In genomic region chr9:108704591-108704990, GRCm38 (mm10) we compare ENCODE assay signal across 13 mouse cellular contexts. TPM values are rescaled to one million over a fixed set of nuclear protein-coding genes. Genes with fewer than 3 reads are reported as not detected.
DNase-seq lines count a peak whose midpoint lies in the region; ATAC-seq lines count a peak whose summit lies in the region.
"Had no signal": no experiment of that assay in that cellular context is flagged by ENCODE, and none has a peak within 500 bp of the region (broad histone marks: within the 10 kb centered on the region; RNA-seq: fewer than 3 reads in every experiment).

No protein-coding gene starts in this region.

- H3K27me3 ChIP-seq in limb, embryonic 15.5 days: no peaks in the 10 kb centered on the region
- no peaks in the 10 kb centered on the region for H3K27me3 ChIP-seq in limb, embryonic 10.5 days (ENCODE audit: low read depth, poor library complexity, severe bottlenecking)
- no peaks in the 10 kb centered on the region for H3K27me3 ChIP-seq in heart, embryonic 11.5 days (ENCODE audit: control insufficient read depth, insufficient read depth, low read length)
- H3K27me3 ChIP-seq in midbrain, embryonic 14.5 days (ENCODE audit: control insufficient read depth, insufficient read depth, low read length): no peaks in the 10 kb centered on the region
- H3K27me3 ChIP-seq: limb, embryonic 12.5 days; lung, embryonic 15.5 days had no signal

- DNase-seq in heart, adult 11 months: peak; percentile 90
- no peak for DNase-seq in heart, postnatal 25 days (ENCODE audit: low spot score)
- no peak for DNase-seq in limb, embryonic 10.5 days (ENCODE audit: low spot score)
- DNase-seq in skeletal muscle tissue, adult 2 months (ENCODE audit: low read depth, low spot score): peak; percentile 34
- DNase-seq in right cerebral cortex, postnatal 25 days: no peak
- no peak for DNase-seq in midbrain, embryonic 14.5 days
- DNase-seq: adrenal gland, adult 8-10 months; retina, postnatal 1 day had no signal

- H3K9me3 ChIP-seq in limb, embryonic 15.5 days: no peaks in the 10 kb centered on the region
- H3K9me3 ChIP-seq in limb, embryonic 10.5 days (replicated peaks): no peaks in the 10 kb centered on the region
- H3K9me3 ChIP-seq in heart, embryonic 11.5 days (replicated peaks; ENCODE audit: control insufficient read depth, low read length): no peaks in the 10 kb centered on the region
- H3K9me3 ChIP-seq in midbrain, embryonic 14.5 days (ENCODE audit: control insufficient read depth, low read length): no peaks in the 10 kb centered on the region
- H3K9me3 ChIP-seq: limb, embryonic 12.5 days; lung, embryonic 15.5 days had no signal

- H3K4me2 ChIP-seq in limb, embryonic 15.5 days: no peak overlapping the region
- H3K4me2 ChIP-seq in heart, embryonic 11.5 days: no peak overlapping the region
- H3K4me2 ChIP-seq in midbrain, embryonic 14.5 days (ENCODE audit: low read length): no peak overlapping the region
- H3K4me2 ChIP-seq: limb, embryonic 12.5 days; lung, embryonic 15.5 days had no signal

- no peak overlapping the region for H3K9ac ChIP-seq in limb, embryonic 15.5 days
- H3K9ac ChIP-seq in heart, embryonic 11.5 days (ENCODE audit: low read depth, low read length): peak overlapping the region; percentile 34; the same call in 1 of the 2 replicates
- H3K9ac ChIP-seq in midbrain, embryonic 14.5 days (replicated peaks; ENCODE audit: low read length): no peak overlapping the region
- H3K9ac ChIP-seq: limb, embryonic 12.5 days; lung, embryonic 15.5 days had no signal

- intact Hi-C loops in heart, postnatal 25 days (cut with DNase I): no loop called here

- H3K36me3 ChIP-seq in limb, embryonic 15.5 days: no peaks in the 10 kb centered on the region
- no peaks in the 10 kb centered on the region for H3K36me3 ChIP-seq in limb, embryonic 10.5 days
- no peaks in the 10 kb centered on the region for H3K36me3 ChIP-seq in heart, embryonic 11.5 days (ENCODE audit: control insufficient read depth, insufficient read depth, low read length)
- no peaks in the 10 kb centered on the region for H3K36me3 ChIP-seq in midbrain, embryonic 14.5 days (ENCODE audit: control insufficient read depth, insufficient read depth, low read length)
- H3K36me3 ChIP-seq: limb, embryonic 12.5 days; lung, embryonic 15.5 days had no signal

- ATAC-seq in limb, embryonic 15.5 days (ENCODE audit: insufficient number of reproducible peaks, low FRiP score, low TSS enrichment, low read depth): no peak
- no peak for ATAC-seq in heart, embryonic 11.5 days (replicated peaks; ENCODE audit: insufficient number of reproducible peaks, low FRiP score, low TSS enrichment)
- ATAC-seq in midbrain, embryonic 14.5 days (ENCODE audit: low FRiP score, low TSS enrichment): no peak
- ATAC-seq: inflammation-experienced regulatory T-cells, adult 6 months had no signal

- WGBS in limb, embryonic 15.5 days: 74% methylated on average over 7 of the region's 7 CpGs
- WGBS in limb, embryonic 10.5 days: 75% methylated on average over 7 of the region's 7 CpGs
- 51% methylated on average over 7 of the region's 7 CpGs for WGBS in heart, embryonic 11.5 days (ENCODE audit: insufficient replicate concordance)
- whole genome bisulfite sequencing in midbrain, embryonic 14.5 days: 73% methylated on average over 7 of the region's 7 CpGs

- peak overlapping the region; percentile 9; the same call in 1 of the 2 replicates for H3K27ac ChIP-seq in limb, embryonic 15.5 days
- no peak overlapping the region for H3K27ac ChIP-seq in limb, embryonic 10.5 days
- no peak overlapping the region for H3K27ac ChIP-seq in heart, embryonic 11.5 days (ENCODE audit: low read depth, low read length)
- no peak overlapping the region for H3K27ac ChIP-seq in midbrain, embryonic 14.5 days (replicated peaks; ENCODE audit: low read depth, low read length)
- H3K27ac ChIP-seq: limb, embryonic 12.5 days; lung, embryonic 15.5 days had no signal

- H3K4me3 ChIP-seq in limb, embryonic 15.5 days: no peak overlapping the region
- H3K4me3 ChIP-seq in limb, embryonic 10.5 days: no peak overlapping the region
- H3K4me3 ChIP-seq in heart, embryonic 11.5 days (ENCODE audit: low read depth, low read length): no peak overlapping the region
- H3K4me3 ChIP-seq in midbrain, embryonic 14.5 days (replicated peaks; ENCODE audit: low read depth, low read length): no peak overlapping the region
- H3K4me3 ChIP-seq: limb, embryonic 12.5 days; lung, embryonic 15.5 days had no signal

- H3K4me1 ChIP-seq in limb, embryonic 15.5 days: 0 out of 2 replicates have a peak, but pooled peaks cover 5% of the 10 kb centered on the region
- H3K4me1 ChIP-seq in limb, embryonic 10.5 days: peaks cover 7% of the 10 kb centered on the region; the same call in 1 of the 2 replicates
- H3K4me1 ChIP-seq in heart, embryonic 11.5 days (ENCODE audit: control insufficient read depth, insufficient read depth, low read length): peaks cover 11% of the 10 kb centered on the region
- 0 out of 2 replicates have a peak, but pooled peaks cover 4% of the 10 kb centered on the region for H3K4me1 ChIP-seq in midbrain, embryonic 14.5 days (ENCODE audit: control insufficient read depth, insufficient read depth, low read length)
- H3K4me1 ChIP-seq: limb, embryonic 12.5 days had no signal

RNA-seq across cellular contexts. Expression of gene Prkar2a, which starts 15.5 kb away (rescaled TPM):
- total RNA-seq in heart, postnatal 25 days (2021): 10 to 100 TPM; 80.3 to 81.8 TPM
- polyA plus RNA-seq in limb, embryonic 15.5 days (2015; fragmentation: Nextera tagmentation; extraction: Ambion mirVana): 24.2 and 28.2 TPM in 2 replicates
- polyA plus RNA-seq in limb, embryonic 10.5 days (2016; fragmentation: Nextera tagmentation; extraction: Ambion mirVana): 27.0 and 27.8 TPM in 2 replicates
- polyA plus RNA-seq in heart, embryonic 11.5 days (2014; fragmentation: Nextera tagmentation; extraction: Ambion mirVana): 29.8 and 33.7 TPM in 2 replicates
- 53.8 and 68.1 TPM in 2 replicates for polyA plus RNA-seq in midbrain, embryonic 14.5 days (2014; fragmentation: Nextera tagmentation; extraction: Ambion mirVana)

RNA-seq across cellular contexts. Expression of gene Slc25a20, which starts 42.7 kb away (rescaled TPM):
- 100 to 1,000 TPM; 192 to 211 TPM for total RNA-seq in heart, postnatal 25 days (2021)
- 37.1 and 38.3 TPM in 2 replicates for polyA plus RNA-seq in limb, embryonic 15.5 days (2015; fragmentation: Nextera tagmentation; extraction: Ambion mirVana)
- 28.8 and 35.7 TPM in 2 replicates for polyA plus RNA-seq in limb, embryonic 10.5 days (2016; fragmentation: Nextera tagmentation; extraction: Ambion mirVana)
- 30.3 and 45.9 TPM in 2 replicates for polyA plus RNA-seq in heart, embryonic 11.5 days (2014; fragmentation: Nextera tagmentation; extraction: Ambion mirVana)
- 26.8 and 33.8 TPM in 2 replicates for polyA plus RNA-seq in midbrain, embryonic 14.5 days (2014; fragmentation: Nextera tagmentation; extraction: Ambion mirVana)

RNA-seq across cellular contexts. Expression of gene Arih2, which starts 55.4 kb away (rescaled TPM):
- 10 to 100 TPM; 41.3 to 42.2 TPM for total RNA-seq in heart, postnatal 25 days (2021)
- 43.8 and 44.4 TPM in 2 replicates for polyA plus RNA-seq in limb, embryonic 15.5 days (2015; fragmentation: Nextera tagmentation; extraction: Ambion mirVana)
- 59.0 and 59.2 TPM in 2 replicates for polyA plus RNA-seq in limb, embryonic 10.5 days (2016; fragmentation: Nextera tagmentation; extraction: Ambion mirVana)
- polyA plus RNA-seq in heart, embryonic 11.5 days (2014; fragmentation: Nextera tagmentation; extraction: Ambion mirVana): 37.6 and 44.3 TPM in 2 replicates
- 37.6 and 45.3 TPM in 2 replicates for polyA plus RNA-seq in midbrain, embryonic 14.5 days (2014; fragmentation: Nextera tagmentation; extraction: Ambion mirVana)

Comparison
In these comparisons a context has a peak if more than half of its experiments do, and no peak if none do; other contexts are left out.
1. DNase-seq: peak in heart, adult 11 months (single experiment) and skeletal muscle tissue, adult 2 months (single experiment); none in heart, postnatal 25 days (single experiment), limb, embryonic 10.5 days (single experiment), right cerebral cortex, postnatal 25 days (single experiment) and midbrain, embryonic 14.5 days (single experiment).